Mouse (Mus musculus): ENCODE results near the gene Gm6760. TPM values are rescaled to one million over a fixed set of nuclear protein-coding genes. Genes with fewer than 3 reads are reported as not detected.

The Gm6760 gene
- polyA plus RNA-seq (2016; fragmentation: Nextera tagmentation; extraction: Ambion mirVana): not detected in 2 replicates

DNA sequence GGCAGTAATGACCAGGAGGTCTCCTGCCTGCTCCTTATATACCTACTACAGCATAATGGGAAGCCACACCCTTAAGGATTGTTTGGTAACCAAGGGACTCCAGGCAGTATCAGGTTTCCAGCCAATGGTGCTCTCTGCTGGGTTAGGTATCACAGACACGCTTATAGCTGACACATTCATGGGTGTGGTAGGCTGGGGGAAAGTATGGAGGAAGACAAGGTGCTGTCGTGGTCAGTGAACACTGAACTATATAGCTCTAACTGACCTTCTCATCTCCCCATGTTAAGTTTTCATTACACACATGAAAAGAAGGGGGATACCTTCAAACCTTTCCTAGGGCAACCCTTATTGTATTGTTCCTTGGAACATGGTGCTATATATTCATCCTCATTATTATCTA, at the start of gene Gm6760:
Gene Gm6760, minus strand, starts transcription at position 101 of the 400 bp plus-strand sequence.
- H3K27me3 ChIP-seq (ENCODE audit: insufficient read depth, poor library complexity, severe bottlenecking): no peaks in the 10 kb centered on the region
- no peaks in the 10 kb centered on the region for H3K36me3 ChIP-seq
- H3K4me1 ChIP-seq (replicated peaks): no peaks in the 10 kb centered on the region
- H3K27ac ChIP-seq: no peak within 1 kb of the TSS
- no peak for DNase-seq (ENCODE audit: low spot score)
- H3K4me3 ChIP-seq: no peak within 1 kb of the TSS
- WGBS: 75% methylated on average over 2 of the region's 2 CpGs
- no peaks in the 10 kb centered on the region for H3K9me3 ChIP-seq

DNA sequence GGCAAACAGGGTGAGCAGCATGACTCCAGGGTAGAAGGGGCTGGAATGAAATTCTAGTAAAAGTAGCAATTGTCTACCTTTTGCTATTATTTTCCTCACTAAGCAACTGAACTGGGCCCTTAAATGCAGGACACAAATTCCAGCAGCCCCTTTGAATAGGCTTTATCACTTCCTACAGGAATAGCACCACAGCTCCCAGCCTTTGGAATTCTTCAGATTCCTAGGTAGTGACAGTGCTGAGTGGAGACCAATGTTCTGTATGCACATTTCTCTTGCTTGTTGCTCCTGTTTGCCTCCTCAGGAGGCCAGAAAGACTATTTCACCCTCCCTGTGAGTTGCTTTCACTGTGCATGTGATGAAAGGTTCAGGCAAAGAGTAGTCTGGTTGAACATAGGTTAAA, 29.2 kb upstream of the Gm6760 start:
- no peak for DNase-seq (ENCODE audit: low spot score)
- H3K9me3 ChIP-seq: no peaks in the 10 kb centered on the region
- H3K4me1 ChIP-seq (replicated peaks): no peaks in the 10 kb centered on the region
- no peaks in the 10 kb centered on the region for H3K36me3 ChIP-seq
- H3K27me3 ChIP-seq (ENCODE audit: insufficient read depth, poor library complexity, severe bottlenecking): no peaks in the 10 kb centered on the region
- no peak overlapping the region for H3K4me3 ChIP-seq
- H3K27ac ChIP-seq: no peak overlapping the region

DNA sequence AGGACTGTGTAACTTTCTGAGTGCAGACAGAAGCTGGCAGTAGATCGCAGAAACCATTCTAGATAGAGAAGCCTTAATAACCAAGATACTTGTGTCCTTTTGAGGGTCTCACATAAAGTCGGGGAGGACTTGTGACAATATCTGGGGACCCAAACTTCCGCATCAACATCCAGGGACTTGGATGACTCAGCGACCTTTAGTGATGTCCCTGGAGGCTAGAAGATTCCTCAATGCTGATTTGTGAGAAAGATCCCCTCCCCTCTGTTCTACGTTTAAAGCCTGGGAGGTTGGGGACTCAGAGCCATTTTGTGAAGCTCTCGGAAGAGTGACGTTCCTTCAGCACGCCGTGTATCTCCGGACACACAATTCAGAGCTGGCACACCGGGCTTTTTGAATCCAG, 21.2 kb upstream of the Gm6760 start, which contains the start of gene 3830417A13Rik:
Gene 3830417A13Rik, plus strand, starts transcription at position 301 of the 400 bp plus-strand sequence.
- Histone ChIP-seq H3K9me3 (no peaks in the 10 kb centered on the region), H3K27ac (no peak within 1 kb of the TSS), H3K4me1 (replicated peaks) (no peaks in the 10 kb centered on the region), H3K27me3 (ENCODE audit: insufficient read depth, poor library complexity, severe bottlenecking) (no peaks in the 10 kb centered on the region), H3K4me3 (no peak within 1 kb of the TSS), H3K36me3 (no peaks in the 10 kb centered on the region)
- WGBS: 88% methylated on average over 11 of the region's 11 CpGs
- DNase-seq (ENCODE audit: low spot score): no peak

Other genes with a start within 250 kb of the Gm6760 start
- 1.0 and 1.3 TPM in 2 replicates for gene 3830417A13Rik, start 21.4 kb upstream of the Gm6760 start, polyA plus RNA-seq (2016; fragmentation: Nextera tagmentation; extraction: Ambion mirVana)
- gene Slitrk4, start 124.8 kb upstream of the Gm6760 start, polyA plus RNA-seq (2016; fragmentation: Nextera tagmentation; extraction: Ambion mirVana): 1.9 and 2.2 TPM in 2 replicates